Mouse (Mus musculus): Measurements from ENCODE around the gene Gga2.

Gga2 gene

GRCm38 (mm10) chr7:121995961-121996360 is 25.1 kb downstream of the Gga2 start:
- DNase-seq = no peak

DNA sequence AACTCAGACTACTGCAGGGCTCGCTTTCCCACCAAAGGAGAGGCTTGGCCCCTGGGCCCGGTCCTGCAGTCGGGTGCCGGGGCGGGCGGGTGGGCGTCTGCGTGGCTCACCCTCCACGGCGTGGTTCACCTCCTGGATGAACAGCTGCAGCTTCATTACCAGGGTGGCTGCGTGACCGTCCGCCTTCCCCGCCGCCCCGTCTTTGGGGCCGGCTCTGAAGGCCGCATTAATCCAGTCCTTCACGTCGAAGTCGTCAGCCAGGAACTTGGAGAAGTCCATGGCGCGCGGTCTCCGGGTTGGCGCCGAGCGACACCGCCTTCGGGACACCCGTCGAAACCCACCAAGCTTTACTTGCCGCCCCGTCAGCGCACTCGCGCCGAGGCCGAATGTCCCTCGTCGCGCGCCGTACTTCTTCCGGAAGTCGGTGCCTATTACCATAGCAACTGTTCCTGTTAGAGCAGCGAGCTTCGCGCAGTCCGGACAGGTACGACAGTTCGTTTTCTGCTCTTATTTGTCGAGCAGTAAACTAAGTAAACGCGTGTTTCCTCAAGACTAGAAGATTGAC is 39.6 kb downstream of the Gga2 start, which contains the start of gene Cog7:
TSS of gene Cog7 (minus strand) at position 405 of the 565 bp plus-strand sequence.
- DNase-seq = peak; percentile 96 to 97

- peak; percentile 80 to 82 for DNase-seq
Measured at GRCm38 (mm10) chr7:121975031-121975430, 46.0 kb downstream of the Gga2 start.

DNA sequence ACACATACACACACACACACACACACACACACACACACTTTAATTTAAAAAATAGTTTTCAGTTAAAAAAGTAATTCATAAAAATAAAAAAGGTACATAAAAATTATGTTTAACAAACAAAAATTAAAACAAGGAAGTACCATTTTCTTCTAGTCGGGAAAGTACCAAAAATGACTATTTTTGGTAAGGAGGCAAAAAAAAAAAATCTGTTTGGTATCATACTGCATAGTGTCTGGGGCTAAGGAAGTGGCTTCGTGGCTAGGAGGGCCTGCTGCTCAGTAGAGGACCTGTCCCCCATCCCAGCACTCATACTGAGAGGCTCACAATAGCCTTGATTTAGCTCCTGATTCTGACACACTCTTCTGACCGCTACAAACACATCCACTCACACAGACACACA is 49.3 kb downstream of the Gga2 start:
- DNase-seq = no peak

DNA sequence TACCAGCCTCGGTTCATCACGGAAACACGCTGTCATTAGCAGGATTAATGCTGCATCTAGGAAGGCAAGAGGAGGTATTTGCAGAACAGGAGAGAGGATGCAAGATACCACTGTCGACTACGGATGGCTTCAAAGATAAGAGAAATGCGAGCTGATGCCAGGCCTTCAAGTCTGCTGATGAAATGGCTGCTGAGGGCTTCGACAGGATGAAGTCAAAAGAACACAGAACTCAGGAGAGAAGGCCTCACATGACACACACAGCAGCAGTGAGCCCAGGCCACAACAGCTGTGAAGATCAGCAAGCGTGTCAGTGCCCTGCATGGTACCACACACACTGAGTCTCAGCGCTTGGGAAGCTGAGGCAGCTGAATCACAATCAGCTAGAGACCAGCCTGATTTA is 50.8 kb downstream of the Gga2 start:
- DNase-seq = no peak

- no peak for DNase-seq
Measured at GRCm38 (mm10) chr7:121968816-121969215, 52.2 kb downstream of the Gga2 start.

DNA sequence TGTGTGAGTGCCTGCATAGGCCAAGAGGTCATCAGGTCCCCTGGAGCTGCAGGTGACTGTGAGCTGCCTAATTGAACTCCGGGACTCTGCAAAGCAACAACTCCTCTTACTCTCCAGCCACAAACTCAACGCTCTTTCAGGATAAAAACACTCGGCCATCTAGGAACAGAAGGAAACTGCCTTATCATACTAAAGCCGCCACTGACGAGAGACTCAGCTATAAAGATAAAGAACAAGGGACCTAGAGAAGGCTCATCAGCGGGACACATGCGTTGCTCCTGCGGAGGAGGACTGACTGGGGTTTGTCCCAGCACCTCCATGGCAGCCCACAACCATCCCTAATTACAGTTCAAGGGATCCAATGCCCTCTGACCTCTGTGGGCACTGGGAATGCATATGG is 52.8 kb downstream of the Gga2 start:
- DNase-seq = no peak

- no peak for DNase-seq
Measured at GRCm38 (mm10) chr7:121966169-121966568, 54.9 kb downstream of the Gga2 start.

- DNase-seq = peak; percentile 16 to 44
Measured at GRCm38 (mm10) chr7:121963883-121964398, 57.1 kb downstream of the Gga2 start.

DNA sequence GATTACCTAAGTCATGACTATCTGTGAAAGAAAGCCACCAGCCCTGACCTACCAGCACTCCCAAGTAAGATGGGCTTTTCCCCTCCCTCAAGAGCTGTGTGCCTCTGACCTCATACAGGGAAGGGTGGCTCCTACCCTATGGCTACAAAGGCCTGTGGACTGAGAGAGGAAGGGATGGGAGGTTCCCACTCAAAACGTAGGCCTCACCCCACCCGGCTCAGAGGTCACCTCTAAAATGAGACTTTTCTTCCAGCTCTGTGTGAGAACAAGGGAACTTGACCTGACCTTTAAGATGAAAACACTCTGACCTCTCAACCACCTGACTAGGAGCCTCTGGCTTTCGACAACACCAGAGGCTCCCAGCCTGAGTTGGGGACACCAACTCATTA is 58.5 kb downstream of the Gga2 start:
- no peak for DNase-seq

DNA sequence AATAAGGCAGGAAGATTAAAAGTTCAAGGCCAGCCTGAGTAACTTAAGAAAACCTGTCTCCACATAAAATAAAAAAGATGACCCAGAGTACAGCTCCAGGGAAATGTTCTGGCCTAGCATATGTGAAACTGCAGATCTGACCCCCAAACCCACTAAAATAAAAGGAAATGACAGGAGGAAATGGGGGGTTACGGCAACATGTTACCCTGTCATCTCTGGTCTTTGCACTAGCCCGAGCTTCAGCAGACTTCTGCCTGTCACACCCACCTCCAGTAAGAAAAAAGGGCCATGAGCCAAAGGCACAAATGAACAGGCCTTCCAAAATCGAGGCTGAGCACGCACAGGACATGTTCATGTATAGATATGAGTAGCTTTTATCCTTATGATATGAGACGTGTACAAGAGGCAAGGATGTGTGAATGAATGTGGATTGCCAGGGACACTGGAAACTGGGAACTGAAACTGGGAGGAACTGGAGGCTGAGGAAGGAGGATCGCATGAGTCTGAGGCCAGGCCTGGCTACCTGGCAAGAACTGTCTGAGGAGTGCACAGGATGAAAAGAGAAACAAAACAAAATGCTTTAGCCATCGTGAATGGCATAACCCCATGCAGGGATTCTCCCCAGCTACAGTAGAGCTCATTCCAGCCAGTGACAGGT is 59.0 kb downstream of the Gga2 start:
- DNase-seq = no peak

- peak in 1 of 2 experiments; percentile 31 for DNase-seq
Measured at GRCm38 (mm10) chr7:121955802-121956201, 65.2 kb downstream of the Gga2 start.

- no peak for DNase-seq
Measured at GRCm38 (mm10) chr7:121954891-121955669, 65.9 kb downstream of the Gga2 start.

DNA sequence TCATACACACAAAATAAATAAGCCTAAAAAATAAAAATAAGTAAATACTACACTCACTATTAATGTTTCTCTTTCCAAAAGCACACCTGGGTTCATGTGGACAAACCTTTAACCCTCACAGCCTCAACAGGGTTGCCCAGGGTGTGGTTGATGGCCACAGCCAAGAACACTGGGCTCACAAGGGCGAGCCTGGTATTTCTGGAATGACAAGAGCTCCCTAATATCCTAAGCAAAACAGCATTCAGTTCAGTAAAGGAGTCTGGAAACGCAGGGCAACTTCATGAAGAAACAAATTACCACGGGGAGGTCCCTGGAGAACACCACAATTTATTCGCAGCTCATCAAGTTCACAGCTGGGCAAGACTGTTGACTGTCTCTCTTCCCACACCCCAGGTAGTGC is 73.5 kb downstream of the Gga2 start:
- DNase-seq = no peak

- DNase-seq = no peak
Measured at GRCm38 (mm10) chr7:121946196-121946595, 74.8 kb downstream of the Gga2 start.

DNA sequence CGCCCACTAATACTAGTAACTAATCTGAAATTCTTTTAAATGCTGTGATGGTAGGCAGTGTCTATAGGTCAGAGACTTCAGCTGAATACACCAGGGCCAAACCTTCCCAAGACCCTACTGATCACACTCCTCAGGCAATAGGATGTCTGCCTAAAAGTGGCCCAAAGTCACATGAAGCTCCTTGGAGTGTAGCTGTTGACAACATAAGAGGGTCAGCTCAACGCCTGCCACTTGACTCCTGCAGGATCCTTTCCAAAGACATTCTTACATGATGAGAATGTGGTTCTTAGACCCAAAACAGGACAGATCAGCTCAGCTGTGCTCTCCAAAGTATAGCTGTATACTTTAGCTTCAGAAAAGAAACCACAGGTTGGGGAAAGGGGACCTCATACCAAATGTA is 78.7 kb downstream of the Gga2 start:
- DNase-seq = no peak

GRCm38 (mm10) chr7:121941640-121942039 is 79.4 kb downstream of the Gga2 start:
- DNase-seq = no peak

GRCm38 (mm10) chr7:121941016-121941415 is 80.0 kb downstream of the Gga2 start:
- DNase-seq = no peak

GRCm38 (mm10) chr7:121939729-121940128 is 81.3 kb downstream of the Gga2 start:
- DNase-seq = no peak

- no peak for DNase-seq
Measured at GRCm38 (mm10) chr7:121939244-121939643, 81.8 kb downstream of the Gga2 start.

- DNase-seq = no peak
Measured at GRCm38 (mm10) chr7:121938124-121938891, 82.7 kb downstream of the Gga2 start.

DNA sequence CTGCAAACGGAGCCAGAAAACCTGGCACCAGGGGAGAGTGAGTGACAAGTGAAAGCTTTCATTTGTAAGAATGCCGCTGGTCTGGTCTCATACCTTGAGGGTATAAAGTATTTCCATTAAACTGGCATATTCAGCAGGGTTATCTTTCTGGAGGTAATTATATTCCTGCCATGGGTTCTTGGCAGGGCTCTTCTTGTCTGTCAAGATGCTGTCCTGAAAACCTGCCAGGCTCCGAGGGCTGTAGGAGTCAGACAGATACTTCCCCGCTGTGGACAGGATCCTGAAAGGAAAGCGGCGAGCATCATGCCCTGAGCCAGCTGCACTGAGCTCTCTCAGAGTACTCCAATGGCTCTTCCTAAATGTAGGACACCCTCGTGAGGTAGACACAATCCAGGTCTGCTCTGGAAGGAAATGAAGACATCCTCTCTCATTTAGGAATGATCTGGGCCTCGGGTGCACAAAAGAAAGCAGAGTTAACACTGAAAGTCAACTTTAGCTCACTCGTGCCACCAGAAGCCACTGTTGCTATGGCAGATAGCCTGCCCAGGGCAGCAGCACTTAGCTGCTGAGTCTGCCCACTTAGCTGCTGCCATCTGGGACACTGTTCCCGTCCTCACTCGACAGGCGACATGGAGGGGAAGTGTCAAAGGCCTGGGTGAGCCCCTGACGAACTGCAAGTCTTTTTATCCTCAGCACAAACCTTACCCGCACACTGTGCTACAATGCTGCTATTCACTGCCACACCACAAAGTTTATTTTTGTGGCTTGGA is 84.0 kb downstream of the Gga2 start:
- no peak for DNase-seq

Measured in kidney, postnatal 4 days (tissue).